Mouse (Mus musculus) liver, adult 2 months (tissue): Measurements from ENCODE around the gene St14.

Experiments used
- CTCF ChIP-seq: fragments of 200-500 bp; IDR thresholded peaks from 2 replicates; pipeline ENCODE4 v1.5.1; 2011; ENCODE audit warnings: low read depth, low read length, control low read depth
- POLR2A ChIP-seq: fragments of 200-500 bp; IDR thresholded peaks from 2 replicates; pipeline ENCODE4 v1.6.1; 2011; ENCODE audit warnings: low read length, control low read depth; ENCODE audit not compliant: insufficient read depth; ENCODE audit errors: extremely low read depth

GRCm38 (mm10) chr9:31127876-31128465 lies 3.7 kb downstream of the St14 start:
- TF ChIP-seq CTCF (no peak), POLR2A (no peak)
